Mouse (Mus musculus) CH12F3 (cell line): ENCODE results near the gene Stxbp1.

Experiments used
- in situ Hi-C: fragments of 300-500 bp; cut with MboI; formaldehyde crosslinking; loops from 2 replicates; pipeline ENCODE4 v1.14.3; 2020; ENCODE audit warnings: low sequenced_read_pairs

Stxbp1 gene

DNA sequence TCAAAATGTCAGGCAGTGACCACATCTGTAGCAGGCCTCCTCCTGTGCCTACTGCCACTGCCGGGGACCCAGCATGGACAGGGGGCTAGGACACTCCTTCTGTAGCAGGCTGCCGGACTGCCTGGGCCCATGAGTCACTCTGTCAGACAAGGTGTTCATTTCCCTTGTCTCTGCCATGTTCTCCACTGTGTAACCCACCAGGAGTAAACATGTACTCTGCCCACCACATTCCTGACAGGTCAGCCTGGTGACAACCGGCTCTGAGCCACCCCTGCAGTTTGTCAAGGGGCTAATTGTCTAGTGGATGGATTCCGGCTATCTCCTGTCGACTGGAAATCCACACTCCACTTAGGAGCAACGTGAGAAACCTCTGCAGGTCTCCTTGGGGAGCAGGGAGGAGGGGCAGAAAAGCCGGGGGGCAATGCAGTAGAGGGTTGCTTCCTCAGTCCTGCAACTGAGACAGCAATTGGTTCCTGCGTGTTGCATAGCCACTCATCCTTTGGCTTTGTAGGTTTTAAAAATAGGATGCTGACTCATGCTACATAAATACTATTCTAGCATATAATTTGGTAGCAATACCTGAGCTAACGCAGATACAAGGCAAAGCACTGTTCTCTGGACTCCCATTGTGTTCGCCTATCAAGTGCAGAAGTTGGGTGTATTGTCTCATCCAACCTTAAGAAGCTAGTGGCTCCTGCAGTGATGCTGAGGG, 48.6 kb downstream of the Stxbp1 start:
- in situ Hi-C loops, result no loop called here

DNA sequence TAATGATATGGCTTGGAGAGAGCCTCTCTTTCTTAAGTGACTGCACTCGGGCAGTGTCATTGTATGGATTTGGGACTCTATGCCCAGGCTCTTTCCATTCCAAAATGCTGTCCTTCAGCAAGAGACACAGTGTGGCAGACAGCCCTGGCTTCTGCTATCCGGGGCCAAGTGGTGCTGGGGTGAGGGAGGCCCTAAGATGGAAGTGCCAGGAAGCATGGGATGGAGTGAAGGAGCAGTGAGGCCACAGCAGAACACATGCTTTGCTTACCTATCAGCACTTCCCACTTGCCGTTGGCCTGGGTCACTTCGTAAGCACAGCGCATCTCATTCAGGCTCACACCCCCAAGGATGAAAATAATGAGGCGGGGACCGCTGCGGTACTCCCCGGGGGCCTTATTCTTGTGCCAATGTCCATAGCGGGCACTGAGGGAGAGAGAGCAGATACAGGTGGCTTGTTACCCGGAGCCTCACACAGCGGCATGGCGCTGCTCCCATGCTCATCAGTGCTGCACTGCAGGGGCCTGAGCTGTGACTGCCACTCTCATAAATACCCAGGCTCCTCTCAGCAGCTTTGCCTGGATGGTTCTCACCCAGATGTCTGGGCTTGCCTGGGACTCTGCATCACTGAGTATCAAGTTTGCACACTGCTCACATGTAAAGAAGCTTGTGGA, 51.2 kb downstream of the Stxbp1 start:
- in situ Hi-C loops, result no loop called here

DNA sequence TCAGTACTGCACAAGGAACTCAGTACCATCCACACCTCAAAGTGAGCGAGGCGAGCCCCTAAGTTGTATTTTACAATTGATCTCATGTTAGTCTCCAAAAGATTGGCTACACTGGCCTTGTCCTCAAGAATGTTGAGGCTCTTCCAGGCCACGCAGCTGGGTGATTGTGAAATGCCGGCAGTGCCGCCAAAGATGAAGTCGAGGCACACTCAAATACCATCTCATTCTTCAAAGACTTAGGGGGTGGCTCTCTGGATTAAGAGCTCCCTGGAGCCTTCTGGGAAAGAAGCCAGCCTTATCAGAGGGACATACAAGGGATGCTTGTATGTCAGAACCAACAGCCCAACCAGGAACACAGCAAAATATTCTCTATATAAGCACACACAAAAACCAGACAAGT, 55.7 kb downstream of the Stxbp1 start:
- in situ Hi-C loops, result no loop called here

DNA sequence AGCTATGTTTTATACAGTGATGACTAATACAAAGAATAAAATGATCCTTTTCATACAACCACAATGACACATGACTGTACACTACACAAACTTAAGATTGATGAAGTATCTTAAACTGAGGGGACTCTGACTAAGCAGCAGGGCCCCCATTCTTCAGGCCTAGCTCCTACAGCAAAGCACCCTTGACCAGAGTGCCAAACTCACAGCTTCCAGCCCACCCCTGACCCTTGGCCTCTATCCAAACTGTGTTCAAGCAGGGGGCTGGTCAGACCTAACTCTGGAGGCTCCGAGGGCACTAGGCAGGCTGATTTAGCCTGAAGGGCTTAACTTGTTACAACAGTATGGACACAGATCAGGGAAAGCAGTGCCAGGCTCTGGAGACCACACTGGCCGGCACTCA, 58.5 kb downstream of the Stxbp1 start:
- in situ Hi-C loops, result loop anchor here (10.0 kb wide), 1 partner anchor 66 kb away; no protein-coding TSS in a partner anchor

DNA sequence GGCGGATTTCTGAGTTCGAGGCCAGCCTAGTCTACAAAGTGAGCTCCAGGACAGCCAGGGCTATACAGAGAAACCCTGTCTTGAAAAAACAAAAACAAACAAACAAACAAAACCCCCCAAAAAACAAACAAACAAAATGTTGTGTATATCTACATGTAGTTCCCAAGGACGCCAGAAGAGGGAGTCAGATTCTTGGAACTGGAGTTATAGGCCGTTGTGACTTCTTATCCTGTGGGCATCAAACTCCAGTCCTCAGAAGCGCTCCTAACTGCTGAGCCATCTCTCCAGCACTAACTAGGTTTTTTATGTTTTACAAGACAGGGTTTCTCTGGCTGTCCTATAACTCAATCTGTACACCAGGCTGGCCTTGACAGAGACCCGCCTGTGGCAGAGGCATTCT, 59.9 kb downstream of the Stxbp1 start:
- in situ Hi-C loops, result loop anchor here (10.0 kb wide), 1 partner anchor 68 kb away; no protein-coding TSS in a partner anchor

DNA sequence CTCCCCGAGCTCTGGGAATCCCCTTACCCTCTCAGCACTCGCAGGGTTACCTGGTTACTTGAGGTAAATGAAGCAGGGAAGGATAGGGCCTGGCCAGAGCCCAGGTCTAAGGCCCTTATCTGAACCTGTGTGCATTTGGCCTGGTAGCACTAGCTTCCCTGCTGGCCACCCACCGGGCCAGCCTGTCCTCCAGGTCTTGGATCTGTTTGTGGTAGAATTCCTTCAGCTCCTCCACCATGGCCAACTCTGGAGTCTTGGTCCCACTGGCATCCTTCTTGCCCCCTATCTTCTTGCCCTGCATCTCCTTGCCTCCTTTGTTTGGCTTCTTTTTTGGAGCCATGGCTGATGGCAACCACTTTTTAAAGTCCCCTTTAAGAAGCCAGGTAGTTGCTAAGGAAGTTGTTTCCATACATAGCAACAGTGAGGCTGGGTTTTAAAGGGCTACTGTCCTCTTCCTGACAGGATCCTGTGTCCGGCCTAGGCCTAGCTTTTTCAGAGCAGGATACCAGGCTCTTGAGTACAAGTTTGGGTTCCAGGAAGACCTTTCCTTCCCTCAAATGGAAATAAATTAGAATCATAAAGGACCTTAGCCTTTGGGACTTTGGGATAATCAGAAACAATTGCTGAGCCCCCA, 62.9 kb downstream of the Stxbp1 start, which contains the start of gene Cfap157:
Gene Cfap157 (minus strand): TSS at position 381 of the 634 bp plus-strand sequence.
- in situ Hi-C loops, result loop anchor here (10.0 kb wide), 1 partner anchor 71 kb away; no protein-coding TSS in a partner anchor

DNA sequence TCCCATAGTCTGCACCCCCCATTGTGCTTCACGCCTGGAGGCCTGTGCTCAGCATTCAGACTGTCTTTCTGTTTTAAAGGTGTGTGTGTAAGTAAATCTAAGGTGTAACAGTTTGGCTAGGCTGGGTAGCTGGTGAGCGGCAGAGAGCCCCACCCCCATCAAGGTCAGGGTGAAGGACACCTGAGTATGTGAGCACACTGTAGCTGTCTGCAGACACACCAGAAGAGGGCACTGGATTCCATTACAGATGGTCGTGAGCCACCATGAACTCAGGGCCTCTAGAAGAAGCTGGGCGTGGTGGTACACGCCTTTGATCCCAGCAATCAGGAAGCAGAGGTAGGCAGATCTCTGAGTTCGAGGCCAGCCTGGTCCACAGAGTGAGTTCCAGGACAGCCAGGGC, 65.3 kb downstream of the Stxbp1 start:
- in situ Hi-C loops, result loop anchor here (10.0 kb wide), 1 partner anchor 73 kb away; no protein-coding TSS in a partner anchor

DNA sequence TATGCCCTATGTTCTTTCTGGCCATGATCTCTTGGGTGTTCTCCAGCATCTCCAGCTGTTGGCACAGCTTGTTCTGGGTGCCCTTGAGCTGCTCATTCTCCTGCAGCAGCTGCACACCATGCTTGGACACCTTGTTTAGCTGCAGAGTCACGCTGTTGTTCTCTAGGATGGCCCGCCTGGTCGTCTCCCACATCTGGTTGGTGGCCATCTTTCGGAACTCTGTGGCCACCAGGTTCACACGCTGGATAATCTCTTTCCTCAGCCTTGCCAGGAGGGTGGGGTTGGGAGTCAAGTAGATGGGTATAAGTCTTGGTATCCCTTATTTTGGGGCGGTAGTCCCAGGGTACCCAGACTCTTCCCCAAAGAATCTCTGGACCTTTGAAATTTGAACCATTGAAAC, 67.3 kb downstream of the Stxbp1 start:
- in situ Hi-C loops, result loop anchor here (10.0 kb wide), 1 partner anchor 75 kb away; no protein-coding TSS in a partner anchor

DNA sequence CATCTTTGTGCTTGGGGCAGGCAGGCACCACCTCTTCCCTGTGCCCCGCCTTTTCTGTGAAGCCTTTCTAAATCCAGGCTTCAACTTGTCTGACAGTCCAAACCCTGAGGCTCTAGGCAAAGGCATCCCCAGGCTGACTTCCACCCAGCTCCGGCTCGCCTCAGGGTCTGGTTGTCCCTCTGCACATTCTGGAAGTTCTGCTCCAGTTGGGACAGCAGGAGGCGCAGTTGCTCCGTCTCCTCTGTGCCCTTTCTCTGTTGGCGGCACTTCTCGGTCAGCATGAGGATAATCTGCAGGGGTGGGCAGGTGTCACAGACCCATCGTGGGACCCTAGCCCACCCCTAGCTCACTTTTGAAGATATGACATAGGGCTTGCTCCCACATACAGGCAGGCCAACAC, 67.9 kb downstream of the Stxbp1 start:
- in situ Hi-C loops, result no loop called here

DNA sequence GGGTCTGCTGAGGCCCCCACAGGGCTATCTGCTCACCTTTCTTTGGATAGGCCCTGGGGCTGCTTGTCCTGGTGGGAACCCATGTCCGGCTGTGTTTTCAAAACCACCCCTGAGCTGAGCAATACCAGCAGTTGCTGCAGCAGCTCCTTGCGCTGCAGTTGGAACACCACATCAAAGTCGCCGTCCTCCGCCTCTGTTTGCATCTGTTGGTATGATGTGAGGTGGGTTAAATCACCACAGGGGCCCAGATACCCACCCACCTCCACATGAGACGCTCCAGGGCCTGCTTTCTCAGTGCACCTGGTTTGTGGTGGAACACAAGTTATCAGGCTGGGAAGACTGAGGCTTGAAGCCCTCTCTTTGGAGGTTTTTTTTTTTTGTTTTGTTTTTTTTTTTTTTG, 69.0 kb downstream of the Stxbp1 start:
- in situ Hi-C loops, result no loop called here

DNA sequence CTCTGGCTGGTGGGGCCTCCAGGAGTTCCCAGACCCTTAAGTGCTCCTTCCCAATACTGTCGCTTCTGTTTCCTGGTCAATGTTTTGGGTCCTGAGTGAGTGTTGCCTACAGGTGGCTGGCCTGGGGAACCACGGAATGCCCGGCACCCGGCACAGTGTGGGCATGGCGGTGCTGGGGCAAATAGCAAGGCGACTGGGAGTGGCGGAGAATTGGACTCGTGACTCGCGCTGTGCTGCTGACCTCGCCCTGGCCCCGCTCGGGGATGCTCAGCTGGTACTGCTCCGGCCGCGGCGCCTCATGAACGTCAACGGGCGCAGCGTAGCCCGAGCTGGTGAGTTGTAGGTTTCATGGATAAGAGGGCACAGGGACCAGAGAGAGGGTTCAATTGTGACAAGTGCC, 70.9 kb downstream of the Stxbp1 start:
- in situ Hi-C loops, result no loop called here

DNA sequence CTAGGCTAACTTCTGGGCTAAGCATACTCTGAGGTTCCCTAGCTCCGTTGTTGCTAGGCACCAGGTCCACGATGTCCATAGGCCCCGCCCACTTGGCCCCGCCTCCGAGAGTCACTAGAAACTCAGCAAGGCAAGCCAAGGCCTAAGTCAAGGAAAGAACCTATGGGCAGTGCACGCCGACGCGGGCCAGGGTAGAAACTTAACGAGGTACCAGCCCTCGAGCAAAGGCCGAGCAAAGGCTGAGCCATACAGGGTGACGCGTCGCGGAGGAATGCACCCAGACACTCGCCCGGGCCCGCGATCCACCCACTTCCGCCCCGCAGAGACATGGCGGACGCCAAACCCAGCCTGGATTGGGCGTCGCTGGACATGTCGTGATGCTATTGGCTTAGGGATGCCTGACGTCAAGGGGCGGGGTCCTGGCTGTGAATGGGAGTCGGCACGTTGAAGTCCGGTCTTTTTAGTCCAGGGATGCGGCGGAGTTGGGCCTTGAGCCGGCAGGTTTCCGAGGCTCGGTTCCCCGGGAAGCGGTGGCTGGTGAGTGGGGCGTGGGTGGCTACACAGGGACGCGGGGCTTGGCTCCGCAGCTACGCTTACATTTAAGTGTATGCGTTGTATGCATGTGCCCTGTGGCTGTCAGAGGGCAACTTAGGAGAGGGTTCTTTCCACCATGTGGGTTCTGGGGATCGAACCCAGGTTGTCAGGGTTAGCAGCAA, 71.5 kb downstream of the Stxbp1 start, which contains the start of the genes Ttc16 and Ptrh1:
Gene Ttc16 (minus strand): TSS at position 275 of the 716 bp plus-strand sequence.
Gene Ptrh1 (plus strand): TSS at position 428 of the 716 bp plus-strand sequence.
- in situ Hi-C loops, result no loop called here

DNA sequence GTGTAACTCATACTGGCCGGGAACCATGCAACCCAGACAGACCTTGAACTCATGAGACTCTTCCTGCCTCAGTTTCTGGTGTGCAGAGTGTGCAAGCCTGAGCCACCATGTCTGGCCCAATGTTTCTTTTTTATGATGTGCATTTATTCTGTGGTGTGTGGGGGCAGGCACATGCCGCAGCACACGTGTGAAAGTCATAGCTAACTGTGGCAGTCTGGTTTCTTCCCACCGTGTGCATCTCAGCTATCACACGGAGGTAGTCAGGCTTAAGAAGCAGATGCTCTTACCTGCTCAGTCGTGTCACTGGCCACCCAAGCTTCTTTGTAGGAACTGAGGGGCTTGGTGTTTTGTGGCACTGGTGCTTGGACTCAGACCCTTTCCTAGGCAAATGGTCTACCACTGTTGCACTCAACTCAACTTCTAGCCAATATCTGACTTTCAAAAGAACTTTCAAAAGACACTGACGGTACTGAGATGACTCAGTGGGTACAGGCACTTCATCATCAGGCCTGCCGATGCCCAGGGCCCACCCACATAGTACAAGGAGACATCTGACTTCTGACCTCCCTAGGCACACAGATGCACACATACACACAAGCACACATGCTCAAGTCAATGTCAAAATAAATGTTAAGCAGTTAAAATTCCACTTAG, 74.3 kb downstream of the Stxbp1 start:
- in situ Hi-C loops, result no loop called here

DNA sequence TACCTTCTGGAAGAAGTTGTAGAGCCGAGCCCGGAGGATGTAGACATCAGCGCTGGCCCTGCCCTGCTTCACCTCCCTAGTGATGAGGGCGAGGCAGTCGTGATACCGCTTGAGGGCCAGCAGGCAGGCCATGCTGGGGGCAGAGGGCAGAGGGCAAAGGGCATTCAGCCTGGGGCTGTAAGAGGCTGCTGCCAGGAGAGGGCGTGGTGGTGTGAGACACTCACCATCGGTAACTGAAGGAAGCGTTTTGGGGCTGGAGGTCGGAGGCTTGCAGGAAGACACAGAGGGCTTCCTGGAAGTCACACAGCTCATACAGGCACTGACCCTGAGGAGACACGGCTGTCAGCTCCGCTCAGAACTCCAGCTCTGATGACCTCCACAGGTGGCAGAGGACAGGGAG, 75.2 kb downstream of the Stxbp1 start:
- in situ Hi-C loops, result no loop called here

DNA sequence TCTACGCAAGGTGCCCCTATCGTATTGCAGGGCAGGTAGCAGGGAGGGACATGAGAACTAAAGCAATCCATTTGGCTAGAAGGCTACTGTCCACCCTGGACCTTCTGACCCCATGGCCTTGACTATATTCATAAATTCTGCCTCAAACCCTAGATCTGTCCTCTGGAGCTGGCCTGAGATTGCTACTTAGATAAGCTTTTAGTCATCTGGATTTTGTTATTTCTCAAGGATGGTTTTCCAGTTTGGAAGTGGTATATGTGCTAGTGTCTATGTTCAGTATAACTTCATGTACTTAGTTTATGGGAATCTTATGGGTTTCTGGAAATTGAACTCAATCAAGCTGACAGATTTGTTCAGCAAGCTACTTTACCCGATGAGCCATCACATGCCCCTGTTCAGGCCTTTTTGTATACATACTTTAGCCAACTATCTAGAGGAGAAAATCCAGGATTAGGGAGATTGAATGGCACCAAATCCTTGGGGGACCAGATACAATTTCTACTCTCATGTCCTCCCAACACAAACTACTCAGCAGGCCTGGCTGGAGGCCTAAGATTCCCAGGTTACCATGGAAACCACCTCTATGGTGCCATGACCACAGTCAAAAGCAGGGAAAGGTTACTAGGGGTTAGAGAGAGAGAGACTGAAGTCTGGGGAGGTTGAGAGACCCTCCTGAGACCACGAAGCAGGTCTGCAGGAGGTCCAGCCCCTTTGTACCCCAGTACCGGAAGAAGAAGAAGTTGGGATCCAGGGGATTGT, 77.5 kb downstream of the Stxbp1 start:
- in situ Hi-C loops, result no loop called here

DNA sequence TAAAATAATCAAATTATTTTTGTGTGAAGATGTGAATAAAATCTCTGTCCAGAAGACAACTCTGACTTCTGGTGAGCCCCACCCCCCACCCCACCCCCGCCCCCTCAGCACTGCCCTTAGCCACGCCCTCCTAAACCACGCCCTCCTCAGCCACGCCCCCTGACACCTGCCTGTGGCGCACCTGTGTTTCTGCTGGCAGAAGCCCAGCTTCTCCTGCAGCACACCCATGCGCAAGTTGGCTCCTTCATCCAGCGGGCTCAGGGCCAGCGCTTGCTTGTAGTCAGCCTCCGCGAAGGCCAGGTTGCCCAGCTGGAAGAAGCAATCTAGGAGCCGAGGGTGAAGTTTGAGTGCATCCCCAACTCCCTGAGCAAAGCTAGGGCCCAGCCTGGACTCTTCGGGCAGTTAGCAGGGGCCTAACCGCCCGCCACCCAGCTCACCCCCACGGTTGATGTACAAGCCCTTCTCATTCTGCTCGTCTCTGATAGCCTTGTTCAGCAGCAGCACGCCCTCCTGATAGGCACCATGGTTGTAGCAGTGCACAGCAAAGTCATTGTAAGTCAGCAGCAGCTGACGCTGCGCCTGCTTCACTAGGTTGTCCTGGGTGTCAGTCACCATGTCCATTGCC, 78.3 kb downstream of the Stxbp1 start:
- in situ Hi-C loops, result no loop called here

DNA sequence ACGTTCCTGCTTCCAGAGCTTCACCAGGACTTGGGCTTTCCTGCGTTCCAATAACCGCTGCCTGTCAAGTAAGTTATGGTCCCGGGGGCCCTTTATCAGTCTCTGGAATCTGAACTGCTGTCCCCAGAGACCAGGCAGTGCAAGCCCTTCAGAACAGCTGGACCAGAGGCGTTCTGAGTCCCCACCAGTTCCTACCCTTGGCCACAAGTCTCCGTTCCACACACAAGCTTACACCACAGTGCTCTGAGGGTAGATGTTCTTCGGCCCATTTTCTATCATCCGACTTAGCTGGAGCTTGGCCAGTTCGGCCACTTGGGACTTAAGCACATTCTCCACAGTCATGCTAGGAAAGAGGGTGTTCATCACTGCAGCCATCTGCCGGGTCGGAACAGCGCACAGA, 79.8 kb downstream of the Stxbp1 start:
- in situ Hi-C loops, result no loop called here

DNA sequence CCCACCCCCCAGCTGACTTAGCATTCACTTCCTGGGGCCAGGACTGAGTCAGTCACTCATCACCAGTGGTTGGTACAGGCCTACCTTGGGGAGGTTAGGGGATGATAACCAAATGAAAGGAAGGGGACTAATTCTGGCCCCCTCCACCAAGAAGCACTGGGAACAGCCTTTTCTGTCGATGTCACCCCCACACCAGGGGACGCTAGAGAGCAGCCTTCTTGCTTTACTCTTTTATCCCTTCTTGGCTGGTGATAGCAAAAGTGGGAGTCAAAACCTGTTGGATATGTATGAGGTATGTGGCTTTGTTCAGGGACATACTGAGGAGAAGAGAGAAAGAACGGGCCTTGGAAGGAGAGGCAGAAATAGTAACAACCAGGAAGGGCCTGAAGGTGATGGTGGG, 83.7 kb downstream of the Stxbp1 start:
- in situ Hi-C loops, result no loop called here

DNA sequence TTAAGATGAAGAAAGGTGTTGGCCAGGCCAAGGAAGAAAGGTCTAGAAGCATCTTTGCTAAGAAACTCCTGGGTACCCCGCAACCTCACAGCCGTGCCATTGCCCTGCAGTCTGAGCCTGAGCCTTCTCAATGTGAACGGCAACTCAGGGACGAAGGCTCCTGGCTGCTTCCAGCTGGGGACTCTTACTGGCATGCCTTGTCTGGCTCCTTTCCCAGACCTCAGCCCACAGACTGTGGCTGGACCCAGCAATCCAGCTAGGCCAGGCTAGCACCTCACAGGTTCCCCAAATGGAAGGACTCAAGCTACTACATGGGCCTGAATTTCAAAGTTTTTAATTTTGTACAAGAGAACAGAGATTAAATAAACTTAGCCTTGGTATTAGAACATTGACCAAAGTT, 85.2 kb downstream of the Stxbp1 start:
- in situ Hi-C loops, result no loop called here
